Mouse (Mus musculus) heart, adult 2 months (tissue): ENCODE measurements around the gene Fastkd5.

Experiments
- CTCF ChIP-seq: fragments of 200-600 bp; IDR thresholded peaks from 2 replicates; pipeline ENCODE4 v1.8.1; 2022; ENCODE audit warnings: antibody characterized with exemption, mild to moderate bottlenecking, moderate library complexity
- EP300 ChIP-seq: fragments of 200-500 bp; IDR thresholded peaks from 2 replicates; pipeline ENCODE4 v1.6.1; 2011; ENCODE audit warnings: low read depth, low read length, control low read depth; ENCODE audit not compliant: insufficient read depth
- POLR2A ChIP-seq: fragments of 200-500 bp; IDR thresholded peaks from 2 replicates; pipeline ENCODE4 v1.6.1; 2011; ENCODE audit warnings: mild to moderate bottlenecking, low read depth, low read length, control low read depth; ENCODE audit not compliant: insufficient read depth

GRCm38 (mm10) chr2:130613091-130613490 lies 16.7 kb downstream of the Fastkd5 start:
- TF ChIP-seq CTCF (peak; percentile 60), POLR2A (no peak), EP300 (no peak)
